In genomic region chrX:58256043-58256442, GRCm38 (mm10) we compare ENCODE assay signal across 15 mouse cellular contexts.
DNase-seq lines count a peak whose midpoint lies in the region; ATAC-seq and TF ChIP-seq lines count a peak whose summit lies in the region.
"Had no signal": no experiment of that assay in that cellular context is flagged by ENCODE, and none has a peak within 500 bp of the region (broad histone marks: within the 10 kb centered on the region; RNA-seq: fewer than 3 reads in every experiment).

No protein-coding gene starts in this region.

- H3K27ac ChIP-seq in kidney, embryonic 16.5 days (ENCODE audit: low read length): no peak overlapping the region
- no peak overlapping the region for H3K27ac ChIP-seq in thymus, adult 2 months (ENCODE audit: control insufficient read depth, insufficient read depth, low read length)
- H3K27ac ChIP-seq: lung, embryonic 15.5 days; stomach, postnatal 0 days had no signal

- TF ChIP-seq POLR2A in thymus, adult 2 months (IDR thresholded peaks at IDR 0.05; ENCODE audit: control insufficient read depth, extremely low read depth, insufficient read depth, low read length, poor library complexity): no peak

- H3K9me3 ChIP-seq in kidney, embryonic 16.5 days (ENCODE audit: low read length): no peaks in the 10 kb centered on the region
- H3K9me3 ChIP-seq: lung, embryonic 15.5 days had no signal

- TF ChIP-seq CTCF in thymus, adult 2 months (IDR thresholded peaks at IDR 0.05; ENCODE audit: borderline replicate concordance, control insufficient read depth, extremely low read depth, insufficient read depth, low read length, poor library complexity): no peak

- DNase-seq in kidney, postnatal 10 days: no peak
- DNase-seq in brain, adult 2 months (ENCODE audit: low read depth, low spot score): peak; percentile 10
- DNase-seq in embryo, embryonic 9.5 days (ENCODE audit: extremely low spot score): peak; percentile 0
- DNase-seq in layer of hippocampus, postnatal 14 days (ENCODE audit: low spot score in 2 of 2): peak; percentile 4 to 12
- DNase-seq in thymus, adult 2 months: no peak
- no peak for DNase-seq in heart, postnatal 36 days
- DNase-seq: adrenal gland, adult 2 months; heart, adult 18-20 months; heart, postnatal 4 days; kidney, postnatal 25 days; liver had no signal

- H3K9ac ChIP-seq in kidney, embryonic 16.5 days (replicated peaks; ENCODE audit: low read length): no peak overlapping the region
- H3K9ac ChIP-seq: lung, embryonic 15.5 days had no signal

- H3K4me3 ChIP-seq in kidney, embryonic 16.5 days (ENCODE audit: low read length): no peak overlapping the region
- no peak overlapping the region for H3K4me3 ChIP-seq in thymus, adult 2 months (ENCODE audit: control insufficient read depth, insufficient read depth, low read length)
- H3K4me3 ChIP-seq: lung, embryonic 15.5 days had no signal

- no peaks in the 10 kb centered on the region for H3K4me1 ChIP-seq in kidney, embryonic 16.5 days (ENCODE audit: insufficient read depth, low read length)
- H3K4me1 ChIP-seq in thymus, adult 2 months (replicated peaks; ENCODE audit: control insufficient read depth, insufficient read depth, low read length): no peaks in the 10 kb centered on the region
- H3K4me1 ChIP-seq: lung, embryonic 15.5 days had no signal

- no peaks in the 10 kb centered on the region for H3K36me3 ChIP-seq in kidney, embryonic 16.5 days (ENCODE audit: insufficient read depth, low read length)
- no peaks in the 10 kb centered on the region for H3K36me3 ChIP-seq in thymus, adult 2 months (ENCODE audit: control insufficient read depth, insufficient read depth, low read length)
- H3K36me3 ChIP-seq: lung, embryonic 15.5 days had no signal

- no peaks in the 10 kb centered on the region for H3K27me3 ChIP-seq in kidney, embryonic 16.5 days (ENCODE audit: insufficient read depth, low read length)
- H3K27me3 ChIP-seq in thymus, adult 2 months (ENCODE audit: control insufficient read depth, insufficient read depth, low read length): no peaks in the 10 kb centered on the region
- H3K27me3 ChIP-seq: lung, embryonic 15.5 days had no signal

- ATAC-seq in kidney, embryonic 16.5 days (ENCODE audit: low FRiP score, low TSS enrichment): peak; percentile 42; the same call in 1 of the 2 replicates
- ATAC-seq: Patski had no signal

- intact Hi-C loops in heart, postnatal 36 days (cut with DNase I): no loop called here

- H3K4me2 ChIP-seq in kidney, embryonic 16.5 days (replicated peaks; ENCODE audit: low read depth, low read length): peak overlapping the region; percentile 34; the same call in 1 of the 2 replicates
- H3K4me2 ChIP-seq: lung, embryonic 15.5 days had no signal

- 36% methylated on average over 8 of the region's 8 CpGs for WGBS in kidney, embryonic 16.5 days
- 32% methylated on average over 8 of the region's 8 CpGs for WGBS in thymus, adult 2 months

Comparison
In these comparisons a context has a peak if more than half of its experiments do, and no peak if none do; other contexts are left out.
1. DNase-seq: peak in brain, adult 2 months (single experiment), embryo, embryonic 9.5 days (single experiment) and layer of hippocampus, postnatal 14 days (2 of 2); none in kidney, postnatal 10 days (single experiment), thymus, adult 2 months (single experiment) and heart, postnatal 36 days (0 of 2).